Comparison of ENCODE assay signal across 8 mouse cellular contexts in the genomic region with DNA sequence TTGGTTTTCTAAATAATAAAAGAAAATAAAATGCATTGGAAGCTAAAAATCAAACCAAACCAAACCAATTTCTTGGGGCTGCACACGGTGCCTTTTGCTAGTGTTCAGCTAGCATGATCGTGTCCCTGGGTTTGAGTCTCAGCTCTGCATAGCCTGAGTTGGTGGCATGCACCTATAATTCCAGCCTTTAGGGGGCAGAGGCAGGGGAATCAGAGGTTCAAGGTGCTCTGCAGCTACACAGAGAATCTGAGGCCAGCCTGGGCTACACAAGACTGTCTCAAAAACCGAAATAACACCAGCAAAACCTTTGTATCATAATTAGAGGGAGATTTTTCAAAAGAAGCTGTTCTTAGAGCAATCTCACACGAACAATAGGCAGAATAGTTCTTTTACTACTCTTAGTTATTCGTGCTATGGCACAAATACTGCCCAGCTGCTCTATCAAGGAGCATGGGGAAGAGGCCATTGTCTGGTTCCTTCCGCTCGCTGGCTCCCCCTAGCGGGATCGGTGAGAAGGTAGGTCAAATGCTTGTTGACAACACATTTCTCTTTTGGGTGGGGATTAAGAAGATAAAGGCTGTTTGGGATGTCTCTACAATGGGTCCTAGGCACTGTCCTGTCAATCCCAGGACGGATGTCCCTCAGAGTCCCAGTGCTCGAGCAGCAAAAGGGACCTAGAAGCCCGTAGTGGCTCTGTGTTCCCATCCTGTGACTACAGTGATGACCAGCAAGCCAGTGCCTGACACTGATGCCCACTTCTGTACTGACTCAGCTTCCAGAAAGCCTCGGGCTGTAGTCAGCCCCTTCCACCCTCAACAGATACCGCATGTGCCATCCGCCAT. TPM values are rescaled to one million over a fixed set of nuclear protein-coding genes. Genes with fewer than 3 reads are reported as not detected.
A peak's percentile ranks its signal among the peaks of the same experiment; 100 is the strongest.
DNase-seq lines count a peak whose midpoint lies in the region; ATAC-seq lines count a peak whose summit lies in the region.

No protein-coding gene starts in this region.

- peak; percentile 76 for ATAC-seq in monocyte, adult 5-6 weeks (replicated peaks; ENCODE audit: insufficient number of reproducible peaks, low FRiP score, low TSS enrichment, poor library complexity, severe bottlenecking)

- peak; percentile 65 to 77 for DNase-seq in left cerebral cortex, adult 18-20 months (ENCODE audit: low spot score in 2 of 2)
- DNase-seq in left cerebral cortex, adult 11 months (ENCODE audit: low spot score) = no peak
- DNase-seq in adrenal gland, postnatal 25 days = peak; percentile 82
- peak; percentile 78 for DNase-seq in embryo, embryonic 9.5 days (ENCODE audit: extremely low spot score)
- DNase-seq in heart, postnatal 36 days = peak; percentile 73 to 84
- peak; percentile 84 for DNase-seq in left cerebral cortex, postnatal 4 days
- peak; percentile 67 for DNase-seq in thymus, adult 18-20 months

- intact Hi-C loops in heart, postnatal 36 days (cut with DNase I) = no loop called here
- intact Hi-C loops in left cerebral cortex, postnatal 4 days (cut with DNase I) = no loop called here

RNA-seq across cellular contexts. Expression of gene Setd7, which starts 20.9 kb away (rescaled TPM):
- total RNA-seq in left cerebral cortex, adult 18-20 months (2021) = 100 to 1,000 TPM; 125 to 129 TPM
- 38.5 and 53.8 TPM in 2 replicates for total RNA-seq in adrenal gland, postnatal 25 days (2021)
- total RNA-seq in heart, postnatal 36 days (2021) = 10 to 100 TPM; 57.2 to 62.0 TPM
- total RNA-seq in left cerebral cortex, postnatal 4 days (2021) = 10 to 100 TPM; 38.2 to 41.1 TPM
- 17.5 to 30.9 TPM (median 24.9 TPM) in 3 replicates for total RNA-seq in monocyte, adult 5-6 weeks (2017)

RNA-seq across cellular contexts. Expression of gene Rab33b, which starts 56.1 kb away (rescaled TPM):
- 10 to 100 TPM; 18.5 to 20.9 TPM for total RNA-seq in left cerebral cortex, adult 18-20 months (2021)
- total RNA-seq in adrenal gland, postnatal 25 days (2021) = 14.1 and 17.4 TPM in 2 replicates
- total RNA-seq in heart, postnatal 36 days (2021) = 10 to 100 TPM; 10.8 to 11.5 TPM
- 10 to 100 TPM; 33.3 to 34.3 TPM for total RNA-seq in left cerebral cortex, postnatal 4 days (2021)
- total RNA-seq in monocyte, adult 5-6 weeks (2017) = 34.2 to 41.6 TPM (median 36.8 TPM) in 3 replicates
